Mouse (Mus musculus) retina, postnatal 1 day (tissue): Measurements from ENCODE around the gene Hipk1.
"Not testable (repeated sequence)": the region's sequence is repeated elsewhere in the genome, so short reads cannot be mapped to it uniquely, and the experiment has no call there.

Source experiments
- DNase-seq: peaks from one replicate; pipeline ENCODE4 v3.0.0-alpha.2; 2012

The Hipk1 gene

GRCm38 (mm10) chr3:103791230-103792110 is at the start of gene Hipk1:
Gene Hipk1 (minus strand): TSS chr3:103791563.
- DNase-seq = peak; percentile 96

- DNase-seq = not testable (repeated sequence)
These were observed 49.6 kb upstream of the Hipk1 start for GRCm38 (mm10) chr3:103840946-103841345.

GRCm38 (mm10) chr3:103840195-103840594 is 48.8 kb upstream of the Hipk1 start:
- DNase-seq = not testable (repeated sequence)

GRCm38 (mm10) chr3:103839711-103840110 is 48.3 kb upstream of the Hipk1 start:
- no peak for DNase-seq

GRCm38 (mm10) chr3:103836453-103836852 is 45.1 kb upstream of the Hipk1 start:
- no peak for DNase-seq

- DNase-seq = no peak
These were observed 44.6 kb upstream of the Hipk1 start for GRCm38 (mm10) chr3:103835951-103836310.

GRCm38 (mm10) chr3:103835272-103835950 is 44.0 kb upstream of the Hipk1 start:
- DNase-seq = no peak

GRCm38 (mm10) chr3:103834001-103834400 is 42.6 kb upstream of the Hipk1 start:
- no peak for DNase-seq

GRCm38 (mm10) chr3:103832426-103832825 is 41.1 kb upstream of the Hipk1 start, which contains the start of gene Bcl2l15:
Gene Bcl2l15 (plus strand): TSS chr3:103832601.
- no peak for DNase-seq

GRCm38 (mm10) chr3:103831146-103831545 is 39.8 kb upstream of the Hipk1 start:
- DNase-seq = no peak

- not testable (repeated sequence) for DNase-seq
These were observed 39.3 kb upstream of the Hipk1 start for GRCm38 (mm10) chr3:103830681-103831080.

GRCm38 (mm10) chr3:103829036-103829435 is 37.7 kb upstream of the Hipk1 start:
- DNase-seq = no peak

- DNase-seq = no peak
These were observed 36.2 kb upstream of the Hipk1 start for GRCm38 (mm10) chr3:103827548-103827947.

- DNase-seq = no peak
These were observed 19.6 kb upstream of the Hipk1 start for GRCm38 (mm10) chr3:103810967-103811366.

GRCm38 (mm10) chr3:103809799-103810150 is 18.4 kb upstream of the Hipk1 start:
- no peak for DNase-seq

- peak; percentile 98 for DNase-seq
These were observed 17.8 kb upstream of the Hipk1 start, which contains the start of the genes Dclre1b, Ap4b1 and Gm43064 for GRCm38 (mm10) chr3:103808891-103809798. Gene Dclre1b (minus strand): TSS chr3:103809444. Gene Ap4b1 (plus strand): TSS chr3:103809520. Gene Gm43064 (plus strand): TSS chr3:103809573.

GRCm38 (mm10) chr3:103805671-103806070 is 14.3 kb upstream of the Hipk1 start:
- no peak for DNase-seq

- no peak for DNase-seq
These were observed 11.5 kb upstream of the Hipk1 start for GRCm38 (mm10) chr3:103802861-103803260.

- DNase-seq = no peak
These were observed 10.5 kb upstream of the Hipk1 start for GRCm38 (mm10) chr3:103801631-103802531.

- no peak for DNase-seq
These were observed 8.1 kb upstream of the Hipk1 start for GRCm38 (mm10) chr3:103799507-103799906.

GRCm38 (mm10) chr3:103796389-103796788 is 5.0 kb upstream of the Hipk1 start:
- no peak for DNase-seq

GRCm38 (mm10) chr3:103792566-103792965 is 1.2 kb upstream of the Hipk1 start:
- no peak for DNase-seq
